Mouse (Mus musculus) spleen, adult 12 weeks (tissue): ENCODE results near the gene Ubp1.
A peak's percentile ranks its signal among the peaks of the same experiment; 100 is the strongest.

ENCODE experiments used
- DNase-seq: peaks from one replicate; pipeline ENCODE4 v3.0.0; 2022; ENCODE audit warnings: low spot score

Ubp1 gene

GRCm38 (mm10) chr9:114015724-114016123, 85.0 kb downstream of the Ubp1 start:
- peak; percentile 17 for DNase-seq

GRCm38 (mm10) chr9:114016402-114016801, 85.7 kb downstream of the Ubp1 start:
- no peak for DNase-seq

- no peak for DNase-seq
Measured at GRCm38 (mm10) chr9:114019012-114019762, 88.5 kb downstream of the Ubp1 start.

- no peak for DNase-seq
Measured at GRCm38 (mm10) chr9:114022141-114022540, 91.4 kb downstream of the Ubp1 start.

GRCm38 (mm10) chr9:114025182-114025581, 94.4 kb downstream of the Ubp1 start:
- DNase-seq: no peak

- DNase-seq: no peak
Measured at GRCm38 (mm10) chr9:114025846-114026245, 95.1 kb downstream of the Ubp1 start.

GRCm38 (mm10) chr9:114026261-114026934, 95.7 kb downstream of the Ubp1 start:
- DNase-seq: peak; percentile 52
